Mouse (Mus musculus) adrenal gland, postnatal 25 days (tissue): ENCODE results near the gene Zfp637. TPM values are rescaled to one million over a fixed set of nuclear protein-coding genes. Genes with fewer than 3 reads are reported as not detected.
"Not testable (repeated sequence)": the region's sequence is repeated elsewhere in the genome, so short reads cannot be mapped to it uniquely, and the experiment has no call there.

Experiments
- DNase-seq: peaks from one replicate; pipeline ENCODE4 v3.0.0; 2021; ENCODE audit warnings: mixed read lengths
- long read RNA-seq: library from polyadenylated mRNA; stranded (forward); transcript quantifications from one replicate; pipeline ENCODE4 v2.0.0, GENCODE M21; 2021
- total RNA-seq: library from RNA; stranded (reverse); gene quantifications from 2 replicates; pipeline ENCODE4 v1.2.3, GENCODE M21; 2021

Gene Zfp637
- total RNA-seq = 36.1 and 37.0 TPM in 2 replicates
- long read RNA-seq, transcript Zfp637-202 (3 exons, 421 nt) = minor isoform, 7 of 31 reads
- long read RNA-seq, transcript Zfp637-210 (3 exons, 1,098 nt) = major isoform, 11 of 31 reads
- long read RNA-seq, transcript Zfp637-208 (3 exons, 659 nt) = minor isoform, 7 of 31 reads
- long read RNA-seq, partial matches to known transcripts = 1 of 31 reads
- long read RNA-seq, other reads (novel, unspliced or antisense) = 3 of 31 reads

GRCm38 (mm10) chr6:117840686-117841510, at the start of gene Zfp637:
Gene Zfp637 (plus strand): TSS chr6:117841180.
- peak; percentile 94 for DNase-seq

DNA sequence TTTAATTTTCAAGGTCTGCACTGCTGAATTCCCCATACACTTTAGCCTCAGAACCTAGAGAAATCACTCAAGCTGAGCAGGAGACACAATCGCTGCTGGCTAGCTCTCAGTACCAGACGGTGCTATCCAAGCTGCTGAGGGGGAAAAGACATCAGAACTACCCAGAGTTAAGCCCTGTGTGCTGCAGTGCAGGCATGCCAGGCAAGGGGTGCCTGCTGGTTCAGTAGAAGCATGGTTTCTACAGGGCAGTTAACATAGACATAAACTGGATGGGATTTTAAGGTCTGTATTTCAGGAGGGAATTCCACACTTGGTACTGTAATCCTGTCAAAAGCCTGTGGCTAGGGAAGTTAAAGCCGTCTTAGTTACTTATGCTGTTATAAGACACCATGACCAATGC, 45.7 kb upstream of the Zfp637 start:
- no peak for DNase-seq

- DNase-seq = no peak
Observed at GRCm38 (mm10) chr6:117800824-117801223, 40.2 kb upstream of the Zfp637 start.

- no peak for DNase-seq
Observed at GRCm38 (mm10) chr6:117801801-117802200, 39.2 kb upstream of the Zfp637 start.

- no peak for DNase-seq
Observed at GRCm38 (mm10) chr6:117807756-117808155, 33.2 kb upstream of the Zfp637 start.

GRCm38 (mm10) chr6:117809816-117810215, 31.2 kb upstream of the Zfp637 start:
- no peak for DNase-seq

- DNase-seq = no peak
Observed at GRCm38 (mm10) chr6:117810717-117811116, 30.3 kb upstream of the Zfp637 start.

DNA sequence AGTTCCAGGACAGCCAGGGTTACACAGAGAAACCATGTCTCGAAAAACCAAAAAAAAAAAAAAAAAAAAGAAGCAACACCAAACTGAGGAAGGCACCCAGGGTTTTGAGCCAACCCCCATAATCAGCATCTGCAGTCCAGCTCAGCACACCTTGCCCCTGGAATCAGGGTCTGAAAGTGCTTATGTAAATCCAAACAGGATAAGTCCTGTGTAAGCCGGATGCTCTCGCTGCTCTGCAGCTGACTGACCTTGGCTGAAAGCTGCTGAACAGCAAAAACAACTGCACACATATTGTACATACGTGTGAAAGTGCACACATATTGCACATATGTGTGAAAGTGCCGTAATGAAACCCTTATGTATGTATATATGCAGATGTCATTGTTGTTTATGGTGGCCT, 29.7 kb upstream of the Zfp637 start:
- no peak for DNase-seq

DNA sequence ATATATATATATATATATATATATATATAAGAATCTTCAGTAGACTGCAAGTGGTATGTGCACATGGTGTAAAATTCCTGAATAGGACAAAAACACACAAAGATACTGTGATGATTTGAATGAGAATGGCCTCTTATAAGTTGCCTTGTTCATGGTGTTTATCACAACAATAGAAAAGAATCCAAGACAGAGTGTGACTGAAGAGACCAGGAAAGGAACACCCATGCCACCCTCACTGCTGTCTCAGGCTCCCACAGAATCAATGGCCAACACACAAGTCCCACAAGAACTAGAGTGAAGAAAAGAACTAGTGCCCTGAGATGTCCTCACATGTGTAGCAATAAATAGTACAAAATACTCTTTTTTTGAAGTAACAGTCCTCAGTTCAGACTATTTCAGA, 26.3 kb upstream of the Zfp637 start:
- no peak for DNase-seq

DNA sequence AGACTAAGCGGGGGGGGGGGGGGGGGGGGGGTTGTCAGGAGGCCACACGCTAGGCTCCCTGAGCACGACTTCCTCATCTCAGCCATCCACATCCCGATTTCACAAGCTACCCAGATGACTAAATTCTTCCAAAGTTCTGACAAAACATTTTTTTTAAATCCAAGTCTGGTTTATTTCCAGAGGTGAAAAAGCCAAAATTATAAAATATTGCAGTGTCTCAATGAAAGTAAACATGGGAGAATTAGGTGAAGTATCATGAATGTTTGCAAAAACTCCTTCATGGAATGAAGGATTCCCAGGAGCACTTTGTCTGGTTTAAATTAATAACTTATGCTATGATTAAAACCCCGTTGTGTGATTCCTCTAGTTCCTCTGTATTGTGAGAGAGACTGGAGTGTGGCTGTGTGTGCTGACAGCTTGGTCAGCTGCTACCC, 23.9 kb upstream of the Zfp637 start:
- no peak for DNase-seq

- no peak for DNase-seq
Observed at GRCm38 (mm10) chr6:117820327-117820726, 20.7 kb upstream of the Zfp637 start.

GRCm38 (mm10) chr6:117825369-117825768, 15.6 kb upstream of the Zfp637 start:
- peak; percentile 70 for DNase-seq

GRCm38 (mm10) chr6:117828273-117828672, 12.7 kb upstream of the Zfp637 start:
- DNase-seq = peak; percentile 70

DNA sequence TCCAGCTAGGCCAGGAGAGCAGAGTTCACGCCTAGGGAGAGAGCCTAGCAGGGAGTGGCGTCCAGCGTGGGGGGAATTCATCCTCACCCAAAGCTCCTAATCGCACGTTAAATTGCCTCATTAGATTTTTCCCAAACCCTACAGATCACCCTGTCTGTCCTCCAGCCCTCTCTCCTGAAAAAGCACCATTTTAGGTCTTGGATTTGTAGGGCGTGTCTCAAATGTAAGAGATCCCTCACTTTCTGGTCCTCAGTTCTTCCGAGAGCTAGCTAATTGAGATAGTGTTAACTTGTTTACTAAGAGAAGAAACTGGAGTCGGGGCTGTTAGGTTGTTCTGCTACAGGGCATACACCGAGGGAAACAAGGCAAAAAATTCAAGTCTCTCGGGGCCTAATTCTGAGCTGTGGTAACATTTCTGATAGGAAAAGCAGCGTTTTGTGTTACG, 553 bp downstream of the Zfp637 start:
- DNase-seq = no peak

- no peak for DNase-seq
Observed at GRCm38 (mm10) chr6:117844597-117844996, 3.6 kb downstream of the Zfp637 start.

GRCm38 (mm10) chr6:117846671-117847070, 5.7 kb downstream of the Zfp637 start:
- DNase-seq = not testable (repeated sequence)

DNA sequence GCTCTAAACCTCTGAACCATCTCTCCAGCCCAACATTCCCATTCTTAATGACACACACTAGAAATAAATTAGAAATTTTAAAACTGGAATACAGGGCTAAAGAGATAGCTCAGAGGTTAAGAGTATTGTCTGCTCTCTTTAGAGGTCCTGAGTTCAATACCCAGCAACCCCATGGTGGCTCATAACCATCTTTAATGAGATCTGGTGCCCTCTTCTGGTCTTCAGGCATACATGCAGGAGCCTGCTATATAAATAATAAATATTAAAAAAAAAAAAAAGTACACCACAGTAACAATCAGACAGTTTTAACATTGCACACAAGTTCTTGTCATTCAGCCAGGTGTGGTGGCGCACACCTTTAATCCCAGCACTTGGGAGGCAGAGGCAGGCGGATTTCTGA, 6.8 kb downstream of the Zfp637 start:
- no peak for DNase-seq

DNA sequence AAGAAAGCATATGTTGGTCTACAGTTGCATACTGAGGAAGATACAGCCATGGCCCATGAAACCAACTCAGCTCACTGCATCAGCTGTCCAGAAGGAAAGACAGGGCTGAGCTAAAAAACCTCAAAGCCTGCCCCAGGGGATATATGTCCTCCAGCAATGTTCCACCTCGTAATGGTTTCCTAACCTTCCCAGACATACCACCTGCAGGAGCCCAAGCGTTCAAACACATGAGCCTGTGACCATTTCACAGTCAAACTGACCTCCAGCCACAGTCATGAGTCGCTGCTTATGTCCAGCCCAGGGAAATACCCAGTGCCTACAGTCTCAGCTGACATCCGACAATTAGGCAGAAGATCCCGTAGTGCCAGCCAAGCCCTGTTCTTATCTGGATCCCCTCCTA, 7.6 kb downstream of the Zfp637 start:
- DNase-seq = no peak

DNA sequence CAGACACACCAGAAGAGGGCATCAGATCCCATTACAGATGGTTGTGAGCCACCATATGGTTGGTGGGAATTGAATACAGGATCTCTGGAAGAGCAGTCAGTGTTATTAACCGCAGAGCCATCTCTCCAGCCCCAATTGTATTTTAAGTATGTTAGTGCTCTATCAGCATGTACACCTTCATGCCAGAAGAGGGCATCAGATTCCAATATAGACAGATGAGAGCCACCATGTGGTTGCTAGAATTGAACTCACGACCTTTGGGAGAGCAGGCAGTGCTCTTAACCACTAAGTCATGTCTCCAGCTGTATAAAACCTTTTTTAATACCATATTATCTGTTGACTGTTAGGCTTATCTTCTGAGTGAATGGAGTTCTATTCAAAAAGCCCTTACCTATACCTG, 10.8 kb downstream of the Zfp637 start:
- DNase-seq = no peak

- DNase-seq = no peak
Observed at GRCm38 (mm10) chr6:117857990-117858389, 17.0 kb downstream of the Zfp637 start.

DNA sequence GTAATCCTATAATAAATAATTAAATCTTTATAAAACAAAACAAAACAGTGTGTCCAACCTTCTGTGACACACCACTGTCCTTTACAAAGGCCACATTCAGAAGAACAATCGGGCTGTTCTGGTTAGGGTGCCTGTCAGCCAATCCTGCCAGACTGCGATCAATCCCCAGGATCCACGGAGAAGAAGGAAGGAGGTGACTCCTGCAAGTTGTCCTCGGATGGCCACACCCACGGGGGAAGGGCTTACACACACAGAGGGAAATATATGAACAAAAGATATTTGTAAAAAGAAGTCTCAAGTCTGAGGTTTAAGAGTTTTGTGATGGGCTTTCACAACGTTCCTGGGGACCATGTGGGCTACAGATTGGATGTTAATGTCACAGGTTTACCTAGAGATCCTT, 20.9 kb downstream of the Zfp637 start, which contains the start of gene Zfp239:
Gene Zfp239, plus strand, starts transcription at position 253 of the 400 bp plus-strand sequence.
- peak; percentile 20 for DNase-seq

DNA sequence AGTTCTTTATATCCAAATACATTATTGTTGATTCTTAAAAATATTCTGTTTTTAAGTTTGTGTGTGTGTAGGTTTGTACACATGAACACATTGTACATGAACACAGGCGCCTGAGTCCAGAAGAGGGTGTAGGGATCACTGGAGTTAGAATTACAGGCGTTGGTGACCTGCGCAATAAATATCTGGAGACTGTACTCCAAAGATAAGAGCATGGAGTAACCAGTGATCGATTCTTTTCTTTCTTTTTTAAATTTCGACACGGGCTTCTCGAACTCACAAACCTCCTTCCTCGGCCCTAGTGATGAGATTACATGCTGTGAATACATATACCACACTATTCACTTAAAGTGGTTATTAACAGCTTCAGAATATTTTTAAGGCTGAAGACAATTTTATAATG, 21.5 kb downstream of the Zfp637 start:
- no peak for DNase-seq

- DNase-seq = peak; percentile 35
Observed at GRCm38 (mm10) chr6:117862899-117863620, 22.1 kb downstream of the Zfp637 start.
